Mouse (Mus musculus): ENCODE data around the gene Stard13.

GRCm38 (mm10) chr5:151188659-151189058, 45.0 kb downstream of the Stard13 start:
- TF ChIP-seq CTCF (IDR thresholded peaks at IDR 0.05; ENCODE audit: extremely low read depth, insufficient read length, insufficient replicate concordance, low read depth, low read length) (no peak), POLR2A (IDR thresholded peaks at IDR 0.05; ENCODE audit: low read depth, low read length) (no peak)
